Mouse (Mus musculus) cerebellum, adult 18-20 months (tissue): ENCODE data around the gene Tspan18.

Source experiments
- DNase-seq, 2 experiments: peaks; one replicate each; pipeline ENCODE4 v3.0.0; 2021

The Tspan18 gene

DNA sequence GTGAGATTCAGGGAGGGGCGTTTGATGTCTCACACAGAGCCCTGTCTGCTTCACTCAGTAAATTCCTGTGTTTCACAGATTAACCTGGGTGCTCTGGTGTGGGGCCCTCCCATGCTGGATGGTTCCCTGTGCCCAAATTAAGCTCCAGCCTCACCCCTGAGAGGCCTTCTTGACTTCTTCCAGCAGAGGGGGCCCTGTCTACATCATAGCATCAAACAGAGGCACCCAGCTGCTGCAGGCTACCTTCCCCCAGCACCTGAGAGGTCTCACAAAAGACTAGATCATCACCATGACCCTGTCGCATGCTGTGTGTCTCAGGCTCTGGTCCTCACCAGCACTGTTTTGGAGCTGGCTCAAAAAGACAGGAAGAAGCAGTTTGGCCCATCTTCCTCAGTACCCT is 121.9 kb downstream of the Tspan18 start:
- no peak for DNase-seq

DNA sequence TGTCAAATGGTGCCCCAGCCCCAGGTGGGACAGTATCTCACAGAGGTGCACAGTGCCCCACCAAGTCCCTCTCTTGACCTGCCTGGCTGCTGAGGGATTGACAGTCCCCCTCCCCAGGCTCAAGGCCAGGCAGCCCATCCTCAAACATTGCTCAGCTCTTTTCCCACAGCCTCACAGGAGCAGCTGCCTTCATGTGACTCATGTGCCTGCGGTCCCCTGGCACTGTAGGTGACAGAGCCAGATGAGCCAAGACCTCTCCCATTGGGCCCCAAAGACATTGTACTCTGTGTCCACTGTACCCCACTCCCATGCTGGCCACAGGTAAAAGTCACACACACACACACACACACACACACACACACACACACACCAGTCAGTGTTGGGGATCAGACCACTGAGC is 128.2 kb downstream of the Tspan18 start:
- no peak for DNase-seq

DNA sequence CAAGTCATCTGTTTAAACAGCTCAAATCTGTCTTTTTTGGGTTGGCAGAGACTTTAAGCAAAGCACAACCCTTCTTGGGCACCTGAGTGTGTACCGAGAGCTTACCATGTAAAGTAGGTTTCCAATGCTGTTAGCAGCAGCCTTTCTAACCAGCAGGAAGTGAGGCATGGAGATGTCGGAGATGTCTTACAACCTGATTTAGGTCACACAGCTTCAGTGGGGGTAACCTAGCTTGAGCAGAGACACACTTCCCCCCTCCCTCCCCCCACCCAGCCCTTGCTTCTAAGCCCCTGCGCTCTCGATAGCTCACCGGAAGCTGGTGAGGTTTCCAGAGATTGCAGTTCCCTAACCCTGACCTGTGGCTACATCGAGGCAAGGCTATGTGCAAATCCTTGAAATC is 129.7 kb downstream of the Tspan18 start:
- DNase-seq: no peak

DNA sequence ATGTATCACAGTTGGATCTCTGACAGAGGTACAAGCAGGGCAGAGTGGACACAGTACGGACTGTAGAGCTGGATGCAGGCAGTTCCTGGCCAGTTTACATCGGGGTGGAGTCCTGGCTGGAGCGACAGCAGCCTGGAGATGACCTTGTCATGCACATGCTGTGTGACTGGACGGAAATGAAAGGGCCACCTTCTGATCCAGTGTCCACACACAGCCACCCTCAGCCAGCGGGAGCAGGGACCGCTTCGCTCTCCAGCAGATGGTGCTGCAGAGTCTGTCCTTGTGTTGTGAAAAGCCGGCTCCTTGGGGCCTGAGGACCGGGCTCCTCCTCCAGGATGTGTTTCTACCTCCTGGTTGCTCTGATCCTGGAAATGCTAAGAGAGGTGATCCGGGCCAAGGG is 130.6 kb downstream of the Tspan18 start:
- DNase-seq: peak; percentile 88 to 92

DNA sequence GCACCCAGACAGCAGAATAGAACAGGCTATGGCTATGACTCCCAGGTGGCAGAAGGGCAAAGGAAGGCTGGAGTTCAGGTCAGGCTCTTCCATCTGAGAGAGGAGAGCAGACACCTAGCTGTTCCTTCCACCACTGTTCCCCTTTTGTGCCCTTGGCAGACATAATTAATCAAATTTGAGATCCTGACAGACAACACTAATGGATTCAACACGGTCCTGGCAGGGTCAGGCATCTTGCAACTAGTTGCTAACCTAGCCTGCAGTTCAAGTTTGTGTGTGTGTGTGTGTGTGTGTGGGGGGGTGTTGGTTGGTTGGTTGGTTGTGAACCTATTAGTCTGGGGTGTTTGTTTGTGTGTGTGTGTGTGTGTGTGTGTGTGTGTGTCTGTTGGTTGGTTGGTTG is 131.5 kb downstream of the Tspan18 start:
- no peak for DNase-seq

DNA sequence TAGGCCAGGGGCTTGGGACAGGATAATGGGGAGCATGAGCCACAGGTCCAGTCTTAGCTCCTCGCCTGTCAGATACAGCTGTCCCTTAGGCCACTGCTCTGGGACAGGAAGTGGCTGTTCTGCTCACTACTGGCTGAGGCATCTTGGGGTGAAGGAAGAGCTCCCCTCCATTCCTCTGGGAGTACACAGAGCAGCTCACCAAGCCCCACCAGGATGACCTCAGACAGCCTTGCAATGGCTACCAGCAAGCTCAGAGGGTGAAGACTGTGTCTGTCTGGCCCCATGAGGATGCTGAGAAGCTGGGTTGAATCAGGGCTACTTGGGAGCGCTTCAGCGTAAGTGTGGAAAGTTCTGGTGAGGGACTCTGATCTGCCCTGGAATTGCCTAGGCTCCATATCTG is 132.3 kb downstream of the Tspan18 start:
- no peak for DNase-seq

DNA sequence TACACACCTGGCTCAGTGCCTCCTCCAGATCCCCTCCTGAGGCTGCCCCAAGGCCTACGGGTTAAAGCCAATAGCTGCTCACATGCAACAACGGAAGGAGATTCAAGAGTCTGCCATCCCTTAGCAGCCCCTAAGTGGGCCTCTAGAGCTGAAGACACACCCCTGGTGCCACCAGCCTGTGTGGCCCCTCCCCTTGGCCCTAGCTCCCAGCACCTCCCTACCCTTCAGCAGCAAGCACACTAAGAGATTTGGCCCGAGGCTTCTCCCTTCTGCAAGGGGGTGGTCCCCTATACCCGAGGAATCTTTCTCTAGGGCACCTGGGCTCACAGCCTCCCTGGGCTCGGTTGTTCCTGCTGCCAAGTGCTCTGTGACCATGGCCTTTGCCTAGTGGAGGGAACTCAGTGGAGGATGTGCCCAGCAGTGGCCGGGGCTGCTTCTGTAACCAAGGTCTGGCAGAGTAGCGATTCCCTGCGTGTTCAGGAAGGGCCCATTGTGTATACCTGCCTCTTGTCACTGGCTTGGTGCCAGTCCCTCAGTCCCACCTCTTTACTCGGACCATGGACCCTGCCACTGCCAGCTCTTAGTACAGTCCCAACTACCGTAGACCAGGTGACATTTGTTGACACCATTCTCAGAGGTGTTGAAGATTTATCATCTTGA is 133.5 kb downstream of the Tspan18 start:
- DNase-seq: no peak

DNA sequence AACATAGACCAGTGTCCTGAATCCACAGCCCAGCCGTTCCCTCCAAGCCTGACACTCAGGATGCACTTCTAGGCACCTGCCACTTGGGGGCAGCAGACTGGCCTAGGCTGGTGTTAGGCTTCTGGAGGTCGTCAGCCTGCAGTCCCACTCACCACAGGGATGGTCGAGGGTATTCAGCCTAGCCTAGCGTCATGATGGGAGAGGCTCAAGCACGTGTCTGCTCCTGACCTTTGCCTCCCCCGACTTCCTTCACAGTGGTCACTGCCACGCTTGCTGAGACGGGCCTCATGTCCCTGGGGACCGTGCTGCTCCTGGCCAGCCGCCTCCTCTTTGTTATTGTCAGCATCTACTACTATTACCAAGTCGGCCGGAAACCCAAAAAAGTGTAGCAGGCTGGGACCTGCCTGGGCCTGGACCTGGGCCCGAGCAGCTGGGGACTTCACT is 134.8 kb downstream of the Tspan18 start:
- peak; percentile 70 to 79 for DNase-seq

DNA sequence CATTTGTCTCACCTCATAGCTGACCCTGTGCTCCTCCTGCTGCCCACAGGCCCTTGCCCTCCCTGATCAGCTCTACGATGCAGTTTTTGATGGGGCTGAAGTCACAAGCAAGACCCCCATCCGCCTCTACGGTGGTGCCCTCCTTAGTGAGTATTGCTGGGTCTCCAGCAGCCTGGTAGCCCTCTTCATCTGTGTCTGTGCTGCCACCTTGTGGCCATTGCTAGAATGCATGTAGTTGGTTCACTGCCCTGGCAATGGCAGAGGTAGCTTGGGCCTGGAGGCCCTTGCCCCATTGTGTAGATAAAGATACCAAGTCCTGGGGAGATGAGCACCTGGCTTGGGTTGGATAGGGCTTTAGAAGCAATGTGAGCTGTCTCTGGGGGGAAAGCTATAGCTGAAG is 135.5 kb downstream of the Tspan18 start:
- DNase-seq: peak; percentile 95 to 98

DNA sequence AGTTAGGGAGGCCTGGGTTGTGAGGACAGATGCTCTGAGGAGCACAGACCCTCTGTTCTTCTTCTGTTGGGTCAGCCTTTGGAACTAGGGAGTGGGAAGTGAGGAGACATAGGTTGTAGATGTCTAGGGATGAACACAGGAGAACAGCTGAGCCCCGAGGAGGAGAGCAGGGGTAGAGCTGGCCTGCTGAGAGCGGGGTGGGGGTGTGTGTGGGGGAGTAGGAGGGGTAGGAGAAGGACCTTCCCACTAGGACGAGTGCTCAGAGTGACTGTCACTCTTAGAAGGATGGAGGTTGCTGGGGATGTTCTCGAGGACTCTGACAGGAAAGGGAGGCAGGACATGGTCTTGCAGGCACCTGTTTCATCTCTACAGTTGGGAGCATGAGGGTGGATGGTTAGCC is 140.5 kb downstream of the Tspan18 start:
- DNase-seq: no peak

DNA sequence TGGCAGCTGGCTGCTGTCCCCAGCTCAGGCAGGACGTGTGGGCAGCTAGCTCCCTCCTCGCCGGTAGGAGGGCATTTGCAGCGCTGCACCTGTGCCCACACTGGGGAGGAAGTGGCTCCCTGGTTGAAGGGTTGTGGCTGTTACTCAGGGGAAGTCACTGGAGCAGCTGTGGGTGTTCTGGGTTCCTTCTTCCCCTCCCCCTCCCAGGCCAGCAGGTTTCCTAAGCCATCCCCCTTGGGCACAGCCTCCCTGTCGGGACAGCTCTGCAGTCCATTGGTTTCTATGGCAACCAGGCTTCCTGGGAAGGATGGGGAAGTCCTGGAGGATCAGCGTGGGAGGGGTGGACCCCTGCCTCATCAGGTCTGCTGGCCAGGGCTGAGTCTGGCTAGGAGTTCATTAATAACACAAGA is 141.6 kb downstream of the Tspan18 start:
- no peak for DNase-seq

DNA sequence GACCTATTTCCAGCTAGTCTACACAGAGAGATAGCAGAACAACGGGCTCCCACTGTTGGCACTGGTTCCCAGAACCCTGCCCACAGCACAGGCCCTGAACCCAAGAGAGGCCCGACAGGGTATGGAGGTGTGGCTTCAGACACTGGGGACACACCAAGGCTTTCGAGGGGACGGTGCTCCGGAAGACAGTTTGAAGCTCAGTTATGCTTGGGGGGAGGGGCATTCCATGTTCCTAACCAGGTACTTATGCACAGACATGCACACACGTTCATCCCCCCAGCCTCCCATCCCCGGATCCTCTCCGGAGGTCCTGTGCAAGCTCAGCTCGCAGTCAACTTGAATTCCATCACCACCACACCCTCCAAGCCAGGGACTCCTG is 142.1 kb downstream of the Tspan18 start:
- DNase-seq: no peak

DNA sequence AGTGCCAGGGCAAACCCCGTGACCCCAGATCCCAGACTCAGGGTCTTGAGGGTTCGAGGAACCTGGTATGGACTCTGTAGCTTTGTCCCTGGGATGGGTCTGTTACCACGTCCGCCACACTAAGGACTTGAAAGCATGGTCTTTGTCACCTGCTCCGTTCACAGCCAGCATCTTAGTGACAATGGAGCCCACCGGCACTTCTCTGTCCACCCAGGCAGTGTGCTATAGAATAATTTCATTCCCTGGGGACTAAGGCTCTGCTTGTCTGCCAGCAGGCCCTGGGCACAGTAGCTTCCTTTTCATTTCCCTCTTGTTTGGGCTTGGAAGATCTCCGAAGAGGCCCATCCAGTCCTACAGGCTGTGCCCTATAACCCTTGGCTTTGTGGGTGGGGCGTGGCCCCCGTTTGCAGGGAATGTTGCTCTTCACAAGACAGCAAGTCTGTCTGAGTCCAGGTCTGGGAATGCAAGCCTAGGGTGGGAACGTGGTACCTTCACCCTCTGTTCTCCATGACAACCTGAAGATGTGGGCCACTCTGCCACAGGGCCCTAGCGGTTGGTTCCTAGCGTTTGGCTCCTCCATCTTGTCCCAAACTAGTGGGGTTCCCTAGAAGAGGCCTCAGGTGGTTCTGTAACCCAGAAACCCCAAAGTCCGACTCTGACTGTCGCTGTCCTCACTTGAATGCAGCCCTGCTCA is 142.7 kb downstream of the Tspan18 start:
- DNase-seq: no peak

DNA sequence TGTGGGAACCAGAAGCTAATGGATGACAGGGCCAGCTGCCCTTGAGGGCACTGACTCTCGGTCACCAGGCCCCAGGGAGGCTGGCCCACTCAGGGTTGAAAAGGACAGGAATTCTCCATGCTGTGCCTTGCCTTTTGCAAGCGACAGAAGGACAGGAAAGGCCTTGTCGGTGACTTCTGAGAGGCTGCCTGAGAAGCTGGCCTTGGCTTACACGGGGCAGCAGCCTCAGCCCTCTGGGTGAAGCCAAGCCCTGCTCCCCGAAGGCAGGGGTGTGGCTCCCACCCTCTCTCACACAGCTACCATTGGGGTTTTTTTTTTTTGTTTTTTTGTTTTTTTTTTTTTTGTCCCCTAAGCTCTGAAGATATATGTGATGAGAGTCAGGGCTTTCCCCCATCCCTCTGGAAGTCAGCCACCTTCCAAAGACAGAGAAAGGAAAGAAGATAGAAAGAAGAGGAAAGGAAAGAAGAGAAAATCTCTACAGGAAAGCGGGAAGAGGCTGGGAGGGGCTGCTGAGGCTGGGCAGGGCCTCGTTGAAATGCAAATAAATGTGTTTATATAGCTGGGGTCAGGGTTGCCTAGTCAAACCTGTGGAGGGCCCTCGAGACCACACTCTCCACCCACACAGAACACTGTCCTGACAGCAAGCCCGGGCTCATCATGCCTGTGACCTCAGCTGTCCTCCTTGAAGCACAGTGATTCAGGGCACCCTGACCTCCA is 143.4 kb downstream of the Tspan18 start:
- no peak for DNase-seq

DNA sequence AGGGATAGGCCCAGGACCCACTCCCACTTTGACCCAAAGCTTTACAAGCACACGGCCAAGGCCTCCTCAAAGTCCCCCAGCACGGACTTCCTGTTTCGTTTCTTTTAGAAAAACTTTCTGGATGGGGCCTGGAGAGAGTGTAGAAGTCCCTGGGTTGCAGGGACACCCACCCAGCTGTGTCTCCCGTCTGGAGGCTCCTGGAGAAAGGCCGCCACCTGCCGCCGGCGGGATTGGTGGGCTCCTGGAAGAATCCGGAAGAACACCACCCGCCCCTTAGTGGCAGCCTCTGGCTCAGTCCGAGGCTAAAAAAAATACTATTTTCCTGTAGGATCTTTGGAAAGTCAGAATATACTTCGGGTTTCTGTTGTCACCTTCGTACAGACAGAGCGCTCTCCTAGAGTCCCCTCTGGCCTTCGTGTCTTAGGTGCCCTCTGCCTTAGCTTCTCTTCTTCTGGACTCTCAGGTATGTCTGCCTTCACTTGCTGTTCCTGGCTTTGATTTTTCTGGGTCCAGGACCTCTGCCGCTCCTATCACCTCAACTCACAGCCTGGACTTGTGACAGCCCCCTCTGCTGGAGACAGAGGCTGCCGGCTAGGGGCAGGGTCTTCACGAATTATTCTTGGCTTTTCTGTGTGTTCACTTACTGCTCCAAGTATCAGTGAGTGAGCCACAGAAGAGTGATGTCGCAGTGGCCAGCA is 145.4 kb downstream of the Tspan18 start:
- DNase-seq: peak; percentile 53 to 54

DNA sequence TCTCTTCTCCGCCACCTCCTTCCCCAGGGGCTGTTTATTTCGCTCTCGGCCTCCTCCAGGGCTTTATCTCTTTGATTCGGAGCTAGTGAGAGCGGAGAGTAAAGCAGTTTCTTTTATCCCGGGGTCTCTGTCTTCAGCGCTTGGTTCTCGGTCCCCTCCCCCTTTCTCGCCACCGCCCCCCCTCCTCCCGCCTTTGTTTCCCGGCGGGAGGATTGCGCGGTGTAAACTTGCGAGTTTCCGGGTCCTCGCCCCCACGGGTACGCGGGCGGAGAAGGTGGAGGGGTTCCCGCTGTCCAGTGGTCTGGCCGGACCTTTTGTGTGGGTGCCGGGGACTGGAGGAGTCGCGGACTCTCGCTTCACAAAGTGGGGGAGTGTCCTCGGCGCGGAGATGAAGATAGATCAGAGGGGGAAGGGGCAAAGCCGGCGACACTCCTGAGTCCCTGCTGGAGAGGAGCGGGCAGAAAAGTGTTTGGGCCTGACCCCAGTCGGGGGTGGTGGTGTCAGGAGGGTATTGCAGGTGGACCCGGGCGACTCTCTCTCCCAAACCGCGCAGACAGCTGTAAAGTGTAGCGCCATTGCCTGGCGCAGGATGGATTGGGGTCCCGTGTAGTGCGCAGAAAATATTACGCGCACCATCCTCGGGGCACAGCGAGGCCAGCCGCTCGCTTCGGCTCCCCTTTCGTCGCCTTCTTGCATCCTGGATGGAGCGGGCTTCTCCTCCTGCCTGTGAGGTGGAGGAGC is 146.1 kb downstream of the Tspan18 start:
- peak in 1 of 2 experiments; percentile 44 for DNase-seq

DNA sequence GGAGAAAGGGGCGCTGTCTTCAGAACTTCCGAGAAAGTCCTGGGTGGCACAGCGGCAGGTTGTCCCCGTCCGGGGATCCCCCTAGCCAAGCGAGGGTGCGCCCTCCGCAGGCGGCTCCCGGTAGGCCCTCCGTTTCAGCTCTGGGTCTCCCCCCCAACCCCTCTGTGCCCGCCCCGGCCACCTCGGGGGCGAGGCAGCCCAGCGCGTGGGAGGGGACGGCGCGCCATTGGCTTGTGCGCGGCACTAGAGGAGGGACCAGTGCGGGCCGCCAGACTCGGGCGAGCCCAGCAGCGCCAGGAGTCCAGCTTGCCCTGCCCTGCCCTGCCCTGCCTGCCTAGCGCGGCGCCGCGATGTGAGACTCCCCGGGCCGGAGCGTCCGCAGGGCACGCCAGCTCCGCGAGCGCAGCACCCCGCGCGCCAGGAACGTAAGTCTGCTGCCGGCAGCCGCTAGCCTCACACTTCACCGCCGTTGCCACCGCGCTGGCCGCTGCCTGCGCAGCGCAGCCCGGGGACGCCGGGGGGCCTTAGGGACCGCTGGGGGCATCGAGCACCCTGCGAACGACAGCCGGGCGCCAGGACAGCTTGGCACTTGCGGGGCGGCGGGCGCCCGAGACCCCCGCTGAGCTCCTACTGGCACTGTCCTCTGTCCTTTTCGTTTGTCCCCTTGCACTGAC is 146.8 kb downstream of the Tspan18 start, which contains the start of gene Trp53i11:
TSS of gene Trp53i11 (plus strand) at position 226 of the 674 bp plus-strand sequence.
- peak; percentile 90 to 92 for DNase-seq

DNA sequence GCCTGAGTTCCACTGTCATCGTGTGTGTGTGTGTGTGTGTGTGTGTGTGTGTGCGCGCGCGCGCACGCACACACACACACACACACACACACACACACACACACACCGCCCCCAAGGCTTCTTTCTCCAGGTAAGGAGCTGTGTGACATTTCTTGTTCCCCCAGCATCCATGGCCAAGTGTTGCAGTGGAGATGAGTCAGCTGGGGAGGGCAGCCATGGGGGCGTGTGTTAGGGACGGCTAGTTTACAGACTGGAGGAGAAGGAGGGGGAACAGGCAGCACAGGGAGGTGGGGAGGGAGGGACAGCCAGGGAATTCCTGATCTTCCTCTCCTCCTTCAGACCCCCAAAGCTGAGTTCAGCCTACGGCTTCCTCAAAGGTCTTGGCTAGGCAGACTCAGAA is 151.4 kb downstream of the Tspan18 start:
- no peak for DNase-seq

DNA sequence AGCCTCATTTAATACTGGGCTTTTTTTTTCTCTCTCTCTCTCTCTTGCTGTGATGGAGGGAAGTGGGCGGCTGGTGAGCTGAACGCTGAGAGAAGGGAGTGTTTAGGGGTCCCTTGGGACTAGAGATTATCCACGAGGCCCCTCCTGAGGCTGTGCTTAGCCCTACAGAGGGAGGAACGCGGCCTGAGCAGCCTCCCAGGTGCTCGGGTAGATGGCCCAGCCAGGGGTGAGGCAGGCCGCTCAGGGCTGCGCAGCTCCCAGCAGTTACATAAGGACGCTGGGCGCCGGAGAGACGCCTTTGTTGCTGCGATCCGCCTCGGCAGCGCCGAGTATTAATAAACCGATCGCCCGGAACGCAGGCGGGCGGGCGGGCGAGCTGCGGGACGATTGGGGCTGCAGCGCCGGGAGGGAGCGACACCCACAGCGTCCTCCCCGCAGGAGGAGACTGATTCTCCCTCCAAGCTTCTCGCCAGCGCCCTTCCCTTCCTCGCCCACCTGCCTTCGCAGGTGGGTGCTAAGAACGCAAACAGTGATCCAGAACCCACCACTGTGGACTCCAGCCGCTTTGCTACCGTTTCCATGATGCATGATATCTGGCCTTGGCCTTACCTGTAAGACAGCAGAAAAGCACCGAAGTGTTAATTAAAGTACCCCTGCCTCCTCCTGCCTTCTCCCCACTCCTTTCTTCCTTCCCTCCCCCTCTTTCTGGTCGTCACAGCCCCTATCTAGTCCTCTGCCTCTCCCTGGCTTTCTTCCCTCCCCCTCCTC is 154.0 kb downstream of the Tspan18 start:
- DNase-seq: peak; percentile 69 to 78

DNA sequence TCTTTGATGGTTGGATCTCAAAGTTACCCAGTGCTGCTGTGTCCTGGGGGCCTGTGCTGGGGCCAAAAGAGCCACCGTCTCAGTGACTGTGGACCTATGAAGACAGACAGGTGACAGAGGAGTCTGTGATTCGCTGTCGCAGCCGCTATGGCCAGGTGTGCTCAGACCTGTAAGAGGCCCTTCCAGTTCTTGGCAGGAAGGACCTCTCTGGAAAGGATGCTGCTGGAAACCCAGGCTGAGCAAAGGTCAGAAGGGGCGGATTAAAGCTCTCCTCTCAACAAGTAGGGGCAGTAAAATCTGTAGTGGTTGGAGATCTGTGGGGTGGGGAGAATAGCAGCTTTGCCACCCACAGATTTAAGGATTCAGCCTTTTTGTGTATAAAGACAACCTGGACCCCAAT is 154.7 kb downstream of the Tspan18 start:
- DNase-seq: no peak

DNA sequence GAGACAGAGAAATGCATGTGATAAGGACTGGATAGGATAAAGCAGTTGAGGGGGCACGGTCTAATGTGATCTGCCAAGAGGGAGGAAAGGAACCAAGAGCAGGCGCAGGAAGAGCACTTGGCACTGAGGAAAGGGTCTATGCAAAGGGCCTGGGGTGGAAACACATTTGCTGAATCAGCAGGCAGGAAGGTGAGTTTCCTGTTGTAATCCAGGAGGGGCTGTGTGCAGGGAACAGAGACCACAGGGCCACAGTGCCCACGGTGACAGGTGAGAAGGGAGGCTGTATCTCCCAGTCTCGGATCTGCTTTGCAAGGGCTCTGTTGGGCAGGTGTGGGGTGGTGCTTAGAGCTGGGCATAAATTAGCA is 156.0 kb downstream of the Tspan18 start:
- DNase-seq: no peak
